Mouse (Mus musculus): ENCODE data around the gene Teddm2. TPM values are rescaled to one million over a fixed set of nuclear protein-coding genes. Genes with fewer than 3 reads are reported as not detected.

Teddm2 gene
- polyA plus RNA-seq, 1 experiment from 2014 or later: 0.18 TPM

GRCm38 (mm10) chr1:153922571-153923021 is 22.6 kb upstream of the Teddm2 start:
- no peak for TF ChIP-seq CTCF (IDR thresholded peaks at IDR 0.05)
- ATAC-seq (no peak), DNase-seq (ENCODE audit: low read depth, low spot score) (no peak)
- in situ Hi-C loops (cut with MboI; ENCODE audit: low pct_unique_long_range_greater_than_20kb): no loop called here
- peaks cover 13% of the 10 kb centered on the region for H3K27me3 ChIP-seq
- ChIA-PET CTCF (no interaction called here), POLR2A (interaction anchor here (0.7 to 1.5 kb wide), 2 partner anchors 11 to 23 kb away, joined by 3 to 4 read pairs; partner anchors contain the start of gene Glul)

GRCm38 (mm10) chr1:153921642-153922041 is 21.6 kb upstream of the Teddm2 start:
- ATAC-seq: no peak
- no peak for TF ChIP-seq CTCF (IDR thresholded peaks at IDR 0.05)
- in situ Hi-C loops (cut with MboI; ENCODE audit: low pct_unique_long_range_greater_than_20kb): no loop called here
- ChIA-PET CTCF (no interaction called here), POLR2A (no interaction called here)
- no peak for DNase-seq (ENCODE audit: low read depth, low spot score)
- H3K27me3 ChIP-seq: peaks cover 16% of the 10 kb centered on the region

GRCm38 (mm10) chr1:153918521-153919206 is 18.6 kb upstream of the Teddm2 start:
- POLR2A ChIA-PET: no interaction called here
- ATAC-seq (no peak), DNase-seq (ENCODE audit: low read depth, low spot score) (no peak)
- CTCF ChIA-PET: interaction anchor here (0.9 kb wide), 1 partner anchor 19 kb away, joined by 3 read pairs; no protein-coding TSS in a partner anchor
- H3K27me3 ChIP-seq: peaks cover 16% of the 10 kb centered on the region
- no peak for TF ChIP-seq CTCF (IDR thresholded peaks at IDR 0.05)
- in situ Hi-C loops (cut with MboI; ENCODE audit: low pct_unique_long_range_greater_than_20kb): loop anchor here (10.0 kb wide), 1 partner anchor 166 kb away; no protein-coding TSS in a partner anchor

- peaks cover 3% of the 10 kb centered on the region for H3K27me3 ChIP-seq
- TF ChIP-seq CTCF (IDR thresholded peaks at IDR 0.05): no peak
- CTCF ChIA-PET: no interaction called here
- no peak for ATAC-seq
- POLR2A ChIA-PET: no interaction called here
- DNase-seq (ENCODE audit: low read depth, low spot score): no peak
- in situ Hi-C loops (cut with MboI; ENCODE audit: low pct_unique_long_range_greater_than_20kb): loop anchor here (10.0 kb wide), 1 partner anchor 171 kb away; no protein-coding TSS in a partner anchor
Measured at GRCm38 (mm10) chr1:153913869-153914268, 13.8 kb upstream of the Teddm2 start.

- ATAC-seq (no peak), DNase-seq (ENCODE audit: low read depth, low spot score) (no peak)
- no peaks in the 10 kb centered on the region for H3K27me3 ChIP-seq
- in situ Hi-C loops (cut with MboI; ENCODE audit: low pct_unique_long_range_greater_than_20kb): loop anchor here (10.0 kb wide), 1 partner anchor 173 kb away; no protein-coding TSS in a partner anchor
- no peak for TF ChIP-seq CTCF (IDR thresholded peaks at IDR 0.05)
- ChIA-PET CTCF (interaction anchor here (1.3 kb wide), 1 partner anchor 120 kb away, joined by 4 read pairs; no protein-coding TSS in a partner anchor), POLR2A (interaction anchor here (1.0 kb wide), 1 partner anchor 12 kb away, joined by 3 read pairs; no protein-coding TSS in a partner anchor)
Measured at GRCm38 (mm10) chr1:153911276-153911795, 11.3 kb upstream of the Teddm2 start.

GRCm38 (mm10) chr1:153910423-153910822 is 10.4 kb upstream of the Teddm2 start:
- DNase-seq (ENCODE audit: low read depth, low spot score) (no peak), ATAC-seq (no peak)
- CTCF ChIA-PET: interaction anchor here (1.3 kb wide), 1 partner anchor 121 kb away, joined by 4 read pairs; no protein-coding TSS in a partner anchor
- in situ Hi-C loops (cut with MboI; ENCODE audit: low pct_unique_long_range_greater_than_20kb): loop anchor here (10.0 kb wide), 1 partner anchor 174 kb away; no protein-coding TSS in a partner anchor
- H3K27me3 ChIP-seq: no peaks in the 10 kb centered on the region
- TF ChIP-seq CTCF (IDR thresholded peaks at IDR 0.05): no peak
- POLR2A ChIA-PET: no interaction called here

- no peaks in the 10 kb centered on the region for H3K27me3 ChIP-seq
- TF ChIP-seq CTCF (IDR thresholded peaks at IDR 0.05): no peak
- CTCF ChIA-PET: interaction anchor here (1.3 kb wide), 1 partner anchor 121 kb away, joined by 4 read pairs; no protein-coding TSS in a partner anchor
- in situ Hi-C loops (cut with MboI; ENCODE audit: low pct_unique_long_range_greater_than_20kb): loop anchor here (10.0 kb wide), 1 partner anchor 175 kb away; no protein-coding TSS in a partner anchor
- no peak for DNase-seq (ENCODE audit: low read depth, low spot score)
- POLR2A ChIA-PET: no interaction called here
- no peak for ATAC-seq
Measured at GRCm38 (mm10) chr1:153909963-153910291, 9.9 kb upstream of the Teddm2 start.

GRCm38 (mm10) chr1:153909213-153909962 is 9.4 kb upstream of the Teddm2 start:
- ChIA-PET POLR2A (no interaction called here), CTCF (no interaction called here)
- no peak for DNase-seq (ENCODE audit: low read depth, low spot score)
- in situ Hi-C loops (cut with MboI; ENCODE audit: low pct_unique_long_range_greater_than_20kb): no loop called here
- no peak for TF ChIP-seq CTCF (IDR thresholded peaks at IDR 0.05)
- ATAC-seq: no peak
- no peaks in the 10 kb centered on the region for H3K27me3 ChIP-seq

GRCm38 (mm10) chr1:153908741-153909140 is 8.7 kb upstream of the Teddm2 start:
- ChIA-PET POLR2A (no interaction called here), CTCF (no interaction called here)
- DNase-seq (ENCODE audit: low read depth, low spot score) (no peak), ATAC-seq (no peak)
- no peak for TF ChIP-seq CTCF (IDR thresholded peaks at IDR 0.05)
- in situ Hi-C loops (cut with MboI; ENCODE audit: low pct_unique_long_range_greater_than_20kb): no loop called here
- no peaks in the 10 kb centered on the region for H3K27me3 ChIP-seq

- no peaks in the 10 kb centered on the region for H3K27me3 ChIP-seq
- CTCF ChIA-PET: no interaction called here
- POLR2A ChIA-PET: no interaction called here
- in situ Hi-C loops (cut with MboI; ENCODE audit: low pct_unique_long_range_greater_than_20kb): no loop called here
- ATAC-seq: no peak
- DNase-seq (ENCODE audit: low read depth, low spot score): no peak
- no peak for TF ChIP-seq CTCF (IDR thresholded peaks at IDR 0.05)
Measured at GRCm38 (mm10) chr1:153908208-153908607, 8.2 kb upstream of the Teddm2 start.

GRCm38 (mm10) chr1:153905884-153906283 is 5.9 kb upstream of the Teddm2 start:
- ChIA-PET CTCF (no interaction called here), POLR2A (no interaction called here)
- in situ Hi-C loops (cut with MboI; ENCODE audit: low pct_unique_long_range_greater_than_20kb): no loop called here
- DNase-seq (ENCODE audit: low read depth, low spot score): no peak
- TF ChIP-seq CTCF (IDR thresholded peaks at IDR 0.05): no peak
- no peaks in the 10 kb centered on the region for H3K27me3 ChIP-seq
- ATAC-seq: no peak

All from Patski (cell line).